Mouse (Mus musculus) hindbrain, postnatal 0 days (tissue): Measurements from ENCODE around the gene 4933412E24Rik. TPM values are rescaled to one million over a fixed set of nuclear protein-coding genes. Genes with fewer than 3 reads are reported as not detected.

Experiments used
- ATAC-seq: fragments of 200-750 bp; cut with Nextera tagmentation; 2 replicates; pipeline ENCODE4 v1.8.0; 2017; ENCODE audit warnings: mild to moderate bottlenecking, moderate TSS enrichment, moderate library complexity
- DNase-seq: peaks from one replicate; pipeline ENCODE4 v3.0.0-alpha.2; 2015; ENCODE audit warnings: low spot score
- H3K27ac ChIP-seq: fragments of 300-500 bp; sonication (generic); 2 replicates; pipeline ENCODE4 v1.5.1; 2014; ENCODE audit warnings: mild to moderate bottlenecking
- H3K27me3 ChIP-seq: fragments of 300-500 bp; sonication (generic); 2 replicates; pipeline ENCODE4 v1.6.1; 2014; ENCODE audit warnings: low read length, mixed read lengths; ENCODE audit not compliant: insufficient read depth
- H3K36me3 ChIP-seq: fragments of 300-500 bp; sonication (generic); 2 replicates; pipeline ENCODE4 v1.6.1; 2014; ENCODE audit warnings: low read length, mixed read lengths; ENCODE audit not compliant: insufficient read depth
- H3K4me1 ChIP-seq: fragments of 300-500 bp; sonication (generic); 2 replicates; pipeline ENCODE4 v1.6.1; 2014; ENCODE audit warnings: antibody characterized with exemption, low read length, mixed read lengths; ENCODE audit not compliant: insufficient read depth
- H3K4me2 ChIP-seq: fragments of 300-500 bp; sonication (generic); 2 replicates; pipeline ENCODE4 v1.6.1; 2014; ENCODE audit warnings: low read depth, mild to moderate bottlenecking, low read length, moderate library complexity, mixed read lengths
- H3K4me3 ChIP-seq: fragments of 300-500 bp; sonication (generic); 2 replicates; pipeline ENCODE4 v1.5.1; 2014; ENCODE audit warnings: low read length
- H3K9ac ChIP-seq: fragments of 300-500 bp; sonication (generic); replicated peaks from 2 replicates; pipeline ENCODE4 v1.6.1; 2014; ENCODE audit warnings: mild to moderate bottlenecking, low read length, moderate library complexity, mixed read lengths
- H3K9me3 ChIP-seq: fragments of 300-500 bp; sonication (generic); 2 replicates; pipeline ENCODE4 v1.6.1; 2016; ENCODE audit warnings: low read length, mixed read lengths
- CTCF ChIP-seq: IDR thresholded peaks from 2 replicates; pipeline ENCODE4 v1.5.1; 2016; ENCODE audit warnings: antibody characterized with exemption, control low read depth, low read depth
- WGBS: fragments of 180-500 bp; shearing (Covaris S2); extraction: QIAGEN DNeasy Blood & Tissue Kit; methylation state at CpG from one replicate; pipeline ENCODE4 v1.1.7; 2014; 5-methylcytosine and 5-hydroxymethylcytosine counted together
- polyA plus RNA-seq: library from polyadenylated mRNA; unstranded; fragments of >200 nt; fragmentation: Nextera tagmentation; extraction: Ambion mirVana; gene quantifications from 2 replicates; pipeline ENCODE4 v1.2.1, GENCODE M21; 2015
- total RNA-seq: library from RNA; depleted of rRNA; stranded (reverse); fragments of >200 nt; gene quantifications from 2 replicates; pipeline ENCODE4 v1.2.3, GENCODE M21; 2014; rRNA removed

4933412E24Rik gene
- not detected in 2 replicates for total RNA-seq
- not detected in 2 replicates for polyA plus RNA-seq

DNA sequence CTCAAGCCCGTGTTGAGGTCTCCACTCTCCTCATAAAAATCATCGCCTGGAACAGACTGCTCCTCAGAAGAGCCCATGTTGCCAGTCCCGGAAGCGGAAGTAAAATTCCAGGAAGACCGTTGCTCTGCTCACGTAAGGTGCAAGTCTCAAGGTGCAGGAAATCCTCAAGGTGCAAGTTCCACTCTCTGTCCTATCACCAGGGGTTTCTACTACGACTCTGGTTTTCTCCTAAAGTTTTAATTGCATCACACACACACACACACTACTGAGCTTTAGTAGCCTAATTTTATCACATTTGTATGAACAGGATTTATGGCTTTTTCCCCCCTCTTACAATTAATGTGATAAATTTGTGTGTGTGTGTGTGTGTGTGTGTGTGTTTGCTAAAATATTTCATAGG is at the start of gene 4933412E24Rik:
Gene 4933412E24Rik (minus strand): TSS at position 101 of the 400 bp plus-strand sequence.
- Histone ChIP-seq H3K27ac (no peak within 1 kb of the TSS), H3K27me3 (no peaks in the 10 kb centered on the region), H3K36me3 (no peaks in the 10 kb centered on the region), H3K4me3 (no peak within 1 kb of the TSS), H3K4me2 (no peak within 1 kb of the TSS), H3K4me1 (no peaks in the 10 kb centered on the region), H3K9ac (no peak within 1 kb of the TSS), H3K9me3 (no peaks in the 10 kb centered on the region)
- no peak for DNase-seq
- no peak for TF ChIP-seq CTCF
- no peak for ATAC-seq
- 89% methylated on average over 7 of the region's 7 CpGs for WGBS

DNA sequence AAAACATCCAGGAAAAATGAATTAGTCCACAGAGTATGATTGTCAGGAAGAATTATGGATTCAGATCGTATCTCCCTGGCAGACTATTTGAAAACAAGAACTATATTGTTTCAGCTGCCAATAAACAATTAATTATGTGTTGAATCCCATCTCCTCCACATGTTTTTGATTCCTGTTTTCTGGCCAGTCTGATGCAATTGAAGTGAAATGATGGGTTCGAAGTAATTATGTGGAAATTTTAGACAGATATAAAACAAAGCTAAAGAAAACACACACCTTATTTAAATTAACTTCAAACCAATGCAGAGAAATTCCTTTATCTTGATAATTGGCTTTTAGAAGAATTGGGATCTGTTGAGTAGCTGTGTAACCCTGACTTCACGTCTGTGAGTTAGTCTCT is 14.3 kb upstream of the 4933412E24Rik start:
- Histone ChIP-seq H3K4me1 (no peaks in the 10 kb centered on the region), H3K9me3 (no peaks in the 10 kb centered on the region), H3K27ac (no peak overlapping the region), H3K4me3 (no peak overlapping the region), H3K36me3 (no peaks in the 10 kb centered on the region), H3K4me2 (no peak overlapping the region), H3K9ac (no peak overlapping the region), H3K27me3 (no peaks in the 10 kb centered on the region)
- 66% methylated on average over 3 of the region's 3 CpGs for WGBS
- DNase-seq (no peak), ATAC-seq (no peak)
- no peak for TF ChIP-seq CTCF

DNA sequence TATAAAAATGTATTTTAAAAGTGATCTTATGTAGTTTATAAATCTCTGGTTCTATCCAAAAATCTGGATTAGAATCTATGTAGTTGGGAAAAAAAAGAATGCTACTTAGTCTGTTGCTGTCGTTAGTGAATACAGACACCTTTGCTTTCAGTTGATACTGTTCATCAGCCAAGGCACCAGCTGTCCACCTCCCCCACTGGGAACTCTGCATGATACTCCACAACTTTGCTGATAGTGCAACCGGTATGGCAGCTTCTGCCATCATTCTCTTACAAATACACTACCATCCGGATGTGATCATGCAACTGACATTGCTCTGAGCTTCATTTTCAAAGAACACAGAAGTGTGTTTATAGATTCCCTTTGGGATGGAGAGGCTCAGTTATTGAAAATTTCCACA is 4.8 kb upstream of the 4933412E24Rik start:
- no peak for TF ChIP-seq CTCF
- DNase-seq (no peak), ATAC-seq (no peak)
- no peak overlapping the region for H3K4me3 ChIP-seq
- no peak overlapping the region for H3K4me2 ChIP-seq
- no peaks in the 10 kb centered on the region for H3K27me3 ChIP-seq
- no peaks in the 10 kb centered on the region for H3K4me1 ChIP-seq
- H3K9me3 ChIP-seq, result no peaks in the 10 kb centered on the region
- no peak overlapping the region for H3K9ac ChIP-seq
- no peak overlapping the region for H3K27ac ChIP-seq
- WGBS, result 42% methylated on average over 3 of the region's 3 CpGs
- H3K36me3 ChIP-seq, result no peaks in the 10 kb centered on the region

DNA sequence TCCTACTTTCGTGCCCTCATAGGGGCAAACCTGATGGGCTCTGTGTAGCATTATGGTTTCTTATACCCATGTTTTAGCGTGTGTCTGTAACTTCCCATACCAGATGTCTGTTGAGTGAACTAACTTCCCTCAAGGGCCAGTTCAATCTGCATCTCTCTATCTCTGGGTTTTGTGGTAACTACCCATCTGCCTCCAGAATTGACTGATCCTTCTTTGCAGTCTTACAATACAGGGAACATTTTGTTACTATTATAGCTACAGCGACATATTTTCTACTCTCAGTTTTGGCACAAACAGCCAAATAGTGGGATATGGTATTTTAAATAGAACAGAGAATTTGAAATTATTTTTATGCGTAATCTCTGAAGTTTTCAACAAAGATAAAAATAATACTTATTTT is 6.2 kb downstream of the 4933412E24Rik start:
- Histone ChIP-seq H3K4me1 (no peaks in the 10 kb centered on the region), H3K4me2 (no peak overlapping the region), H3K36me3 (no peaks in the 10 kb centered on the region), H3K27me3 (no peaks in the 10 kb centered on the region), H3K4me3 (no peak overlapping the region), H3K27ac (no peak overlapping the region), H3K9ac (no peak overlapping the region), H3K9me3 (no peaks in the 10 kb centered on the region)
- ATAC-seq, result no peak
- no peak for DNase-seq
- WGBS, result 90% methylated on average over 4 of the region's 4 CpGs
- no peak for TF ChIP-seq CTCF

DNA sequence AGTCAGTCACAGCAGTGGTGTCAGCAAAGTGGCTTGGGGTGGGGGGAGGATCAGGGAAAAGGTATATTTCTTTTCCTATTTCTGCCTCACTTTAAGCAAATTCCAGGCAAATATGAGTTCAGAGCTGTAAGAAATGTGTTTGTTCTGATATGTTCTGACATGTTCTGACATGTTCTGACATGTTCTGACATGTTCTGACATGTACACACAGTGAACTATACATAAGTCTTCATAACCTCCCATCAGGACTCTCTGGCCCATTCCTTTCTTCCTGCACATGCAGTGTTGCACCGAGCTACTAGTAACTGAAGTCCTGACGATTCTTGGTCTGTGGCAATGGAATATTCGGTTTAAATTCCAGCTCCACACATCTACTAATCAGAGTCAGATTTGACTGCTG is 6.8 kb downstream of the 4933412E24Rik start:
- WGBS, result 92% methylated on average over 3 of the region's 3 CpGs
- no peak for ATAC-seq

DNA sequence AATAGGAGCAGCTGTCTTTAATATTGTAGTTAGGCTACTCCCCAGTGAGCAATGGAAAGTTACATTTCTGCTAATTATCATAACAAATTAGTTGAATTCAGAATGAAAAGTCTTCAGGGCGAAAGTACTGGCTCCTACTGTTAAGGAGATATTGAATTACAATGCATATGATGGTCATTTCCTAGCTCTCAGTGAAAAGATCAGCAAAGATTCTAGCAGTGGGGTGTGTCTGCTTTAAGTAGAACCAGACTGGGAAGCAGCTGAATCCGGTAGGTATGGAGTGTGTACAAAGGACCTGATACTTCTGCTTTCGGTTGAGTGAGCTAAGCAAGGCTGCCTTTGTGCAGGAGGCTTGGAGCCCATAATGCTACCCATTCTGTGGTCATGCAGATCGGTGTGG is 32.6 kb downstream of the 4933412E24Rik start:
- ATAC-seq, result no peak
- WGBS, result 33% methylated on average over 4 of the region's 4 CpGs
- TF ChIP-seq CTCF, result no peak

More for the DNA sequence above, 6.8 kb downstream of the 4933412E24Rik start:
- H3K4me2 ChIP-seq, result no peak overlapping the region
- no peak overlapping the region for H3K9ac ChIP-seq
- H3K4me1 ChIP-seq, result no peaks in the 10 kb centered on the region
- no peak overlapping the region for H3K27ac ChIP-seq
- no peaks in the 10 kb centered on the region for H3K36me3 ChIP-seq
- H3K27me3 ChIP-seq, result no peaks in the 10 kb centered on the region
- no peak overlapping the region for H3K4me3 ChIP-seq
- no peaks in the 10 kb centered on the region for H3K9me3 ChIP-seq
- no peak for TF ChIP-seq CTCF
- no peak for DNase-seq

DNA sequence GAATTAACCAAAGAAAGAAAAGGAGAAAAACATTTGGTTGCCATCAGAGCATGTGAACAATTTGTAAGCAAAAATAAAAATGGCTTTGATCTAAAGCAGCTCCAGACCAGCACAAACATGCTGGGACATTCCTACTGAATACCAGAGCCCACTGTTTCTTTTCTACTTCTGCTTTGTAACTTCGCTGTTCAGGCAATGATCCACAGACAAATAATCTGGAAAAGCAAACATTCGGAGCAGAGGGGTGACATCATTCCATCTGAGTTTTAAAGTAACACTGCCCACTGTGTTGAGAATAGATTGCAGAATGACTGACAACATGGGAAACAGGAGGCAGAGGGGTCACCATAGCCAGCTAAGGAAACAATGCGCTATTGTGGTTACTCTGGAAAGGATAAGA is 41.1 kb downstream of the 4933412E24Rik start:
- Histone ChIP-seq H3K27ac (no peak overlapping the region), H3K36me3 (no peaks in the 10 kb centered on the region), H3K9me3 (no peaks in the 10 kb centered on the region), H3K4me1 (no peaks in the 10 kb centered on the region), H3K4me2 (no peak overlapping the region), H3K4me3 (no peak overlapping the region), H3K9ac (no peak overlapping the region), H3K27me3 (no peaks in the 10 kb centered on the region)
- 42% methylated on average over 3 of the region's 3 CpGs for WGBS
- DNase-seq (no peak), ATAC-seq (no peak)
- no peak for TF ChIP-seq CTCF

More for the DNA sequence above, 32.6 kb downstream of the 4933412E24Rik start:
- no peak overlapping the region for H3K4me2 ChIP-seq
- no peaks in the 10 kb centered on the region for H3K4me1 ChIP-seq
- DNase-seq, result no peak
- H3K9me3 ChIP-seq, result no peaks in the 10 kb centered on the region
- H3K27ac ChIP-seq, result no peak overlapping the region
- H3K9ac ChIP-seq, result no peak overlapping the region
- no peak overlapping the region for H3K4me3 ChIP-seq
- H3K27me3 ChIP-seq, result no peaks in the 10 kb centered on the region
- H3K36me3 ChIP-seq, result no peaks in the 10 kb centered on the region
